Mouse (Mus musculus) spleen, postnatal 4 days (tissue): ENCODE results near the gene Scrn3.

Source experiments
- DNase-seq, 2 experiments: peaks; one replicate each; pipeline ENCODE4 v3.0.0; 2022; ENCODE audit warnings: low spot score in 2 of 2

Scrn3 gene

GRCm38 (mm10) chr2:73275261-73276040 lies 37.0 kb upstream of the Scrn3 start:
- no peak for DNase-seq

GRCm38 (mm10) chr2:73276141-73276571 lies 36.2 kb upstream of the Scrn3 start:
- DNase-seq, result no peak

GRCm38 (mm10) chr2:73277021-73277708 lies 35.2 kb upstream of the Scrn3 start:
- DNase-seq, result no peak

DNA sequence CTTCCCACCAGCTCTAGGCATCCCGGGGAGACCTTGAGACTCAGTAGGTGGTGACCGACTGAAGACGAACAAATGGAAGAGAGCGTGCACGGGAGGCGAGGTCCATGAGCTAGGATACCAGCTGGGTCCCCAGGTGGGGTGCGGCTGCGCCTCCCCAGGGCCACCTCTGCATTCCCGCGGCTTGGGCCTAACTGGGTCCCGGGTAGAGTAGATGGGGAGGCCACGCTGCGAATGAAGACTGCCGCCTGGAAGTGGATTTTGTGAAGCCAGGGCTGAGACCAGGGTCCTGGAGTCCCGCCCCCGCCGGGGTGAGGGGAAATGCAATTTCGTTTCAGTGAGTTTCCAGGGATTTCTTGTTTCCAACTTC lies 34.7 kb upstream of the Scrn3 start:
- peak in 1 of 2 experiments; percentile 69 for DNase-seq

DNA sequence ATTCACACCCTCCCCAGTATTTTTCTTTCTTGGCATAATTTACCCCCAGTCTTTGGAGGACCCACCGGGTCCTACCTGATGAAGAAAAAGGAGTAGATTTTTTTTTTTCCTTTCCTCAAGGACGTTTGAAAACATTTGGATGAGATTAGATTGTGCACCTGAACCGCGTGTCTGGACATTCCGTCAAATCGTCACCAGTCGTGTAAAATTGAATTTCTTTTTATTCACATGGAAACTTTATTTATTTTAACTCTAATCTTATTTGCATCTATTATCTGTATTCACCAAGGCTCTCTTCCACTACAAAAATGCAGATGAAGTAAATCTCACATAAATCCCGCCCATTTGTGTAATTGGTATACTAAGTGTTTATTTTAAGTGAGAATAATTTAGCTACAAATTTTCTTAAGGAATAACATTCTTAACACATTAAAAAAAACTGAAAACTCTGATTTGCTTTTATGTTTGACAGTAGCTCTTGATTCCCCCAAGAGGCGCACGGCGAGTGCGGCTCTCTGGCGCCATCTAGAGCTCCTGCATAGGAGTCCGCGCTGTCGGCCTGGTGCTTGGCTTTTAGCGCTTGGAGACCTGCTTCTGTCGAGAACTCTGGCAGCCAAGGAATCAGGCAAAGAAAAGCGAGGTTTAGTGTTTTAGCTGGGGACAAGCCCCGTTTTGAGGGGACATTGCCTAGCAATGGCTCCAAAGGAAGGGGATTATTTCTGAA lies 34.1 kb upstream of the Scrn3 start:
- DNase-seq, result peak; percentile 83 to 94

- peak in 1 of 2 experiments; percentile 69 for DNase-seq
Observed at GRCm38 (mm10) chr2:73278869-73279268, 33.5 kb upstream of the Scrn3 start.

GRCm38 (mm10) chr2:73279271-73280038 lies 32.9 kb upstream of the Scrn3 start:
- peak in 1 of 2 experiments; percentile 67 for DNase-seq

- DNase-seq, result peak in 1 of 2 experiments; percentile 69
Observed at GRCm38 (mm10) chr2:73280356-73281047, 31.9 kb upstream of the Scrn3 start.

DNA sequence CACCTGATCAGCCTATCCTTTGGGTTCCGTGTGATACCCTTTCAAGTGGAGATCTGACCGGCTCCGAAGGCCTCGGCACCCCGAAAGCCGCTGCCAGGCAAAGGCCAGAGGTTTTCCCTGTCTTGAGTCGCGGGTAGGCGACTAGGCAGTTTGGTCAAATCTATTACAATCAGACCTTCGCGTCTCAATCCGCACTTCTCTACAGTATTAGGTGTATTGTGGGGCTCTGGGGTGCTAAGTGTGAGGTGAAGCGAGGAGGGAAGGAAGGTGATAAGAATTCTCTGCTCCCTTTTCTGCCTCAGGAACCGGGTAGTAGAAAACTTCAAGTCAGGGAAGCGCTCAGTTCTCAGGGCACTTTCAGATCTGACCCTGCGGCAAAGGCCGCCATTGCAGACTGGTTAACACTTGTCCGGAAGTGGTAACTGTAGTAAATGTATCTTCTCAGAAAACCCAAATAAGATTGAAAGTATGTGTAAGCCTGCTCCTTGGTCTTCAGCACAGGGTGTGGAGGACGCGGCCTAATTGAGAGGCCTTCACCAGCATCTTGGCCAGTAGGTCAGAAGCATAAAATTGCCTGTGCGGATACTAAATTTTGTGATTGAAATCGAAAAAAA lies 31.2 kb upstream of the Scrn3 start:
- no peak for DNase-seq

DNA sequence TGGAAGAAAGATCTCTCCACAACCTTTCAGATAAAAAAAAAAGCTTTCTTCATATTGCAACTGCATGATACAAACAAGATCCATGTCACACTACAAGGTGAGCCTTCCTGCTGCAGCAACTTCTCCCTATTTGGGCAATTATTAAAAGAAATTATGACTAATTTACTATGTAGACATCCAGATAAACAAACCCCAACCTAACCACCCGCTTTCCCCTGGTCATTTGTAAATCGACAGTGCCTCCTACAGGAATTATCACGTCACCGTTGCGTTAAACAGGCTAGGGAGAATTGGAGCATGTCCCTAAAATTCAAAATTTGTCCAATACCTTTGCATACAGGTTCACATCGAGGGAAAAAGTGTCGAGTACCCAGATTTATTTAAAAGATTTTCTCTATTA lies 30.7 kb upstream of the Scrn3 start:
- no peak for DNase-seq

GRCm38 (mm10) chr2:73285630-73286029 lies 26.8 kb upstream of the Scrn3 start:
- DNase-seq, result peak in 1 of 2 experiments; percentile 56

DNA sequence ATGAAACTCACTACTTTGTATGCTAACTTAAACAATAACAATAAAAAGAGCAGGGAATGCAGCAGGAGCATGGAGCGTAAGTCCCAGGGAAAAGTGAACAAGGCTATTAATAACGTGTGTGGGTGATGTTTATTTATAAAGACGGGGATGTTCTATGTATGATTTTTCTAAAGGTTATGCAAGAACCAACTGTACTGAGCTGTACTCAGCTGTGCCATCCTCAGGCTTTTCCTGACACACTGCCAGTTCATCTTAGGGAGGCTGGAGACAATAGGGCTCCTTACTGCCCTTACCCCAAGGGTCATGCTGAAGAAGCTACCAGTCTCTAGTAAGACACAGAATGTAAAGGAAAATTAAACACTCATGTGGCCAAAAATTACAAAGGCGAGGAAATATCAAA lies 21.3 kb upstream of the Scrn3 start:
- DNase-seq, result no peak

DNA sequence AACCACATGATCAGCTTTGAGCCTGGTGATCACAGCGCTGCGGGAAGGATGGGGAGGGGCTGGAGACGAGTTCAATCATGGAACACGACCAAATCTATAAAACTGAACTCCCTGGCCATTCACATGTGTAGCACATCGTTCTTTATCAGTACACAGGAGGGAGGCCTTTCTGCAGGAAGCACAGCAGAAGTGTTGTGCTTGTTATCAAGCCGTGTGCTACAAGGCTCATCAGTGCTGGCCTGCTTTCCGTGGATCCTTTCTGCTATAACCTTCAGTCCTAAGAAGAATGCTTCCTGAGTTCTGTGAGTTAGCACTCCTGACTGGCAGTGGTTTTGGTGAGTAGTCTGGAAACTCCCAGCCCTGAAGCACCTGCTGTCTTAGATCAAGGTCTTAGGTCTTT lies 17.4 kb upstream of the Scrn3 start:
- DNase-seq, result no peak

GRCm38 (mm10) chr2:73298154-73298553 lies 14.2 kb upstream of the Scrn3 start:
- peak in 1 of 2 experiments; percentile 46 for DNase-seq

GRCm38 (mm10) chr2:73298841-73299240 lies 13.6 kb upstream of the Scrn3 start:
- no peak for DNase-seq

DNA sequence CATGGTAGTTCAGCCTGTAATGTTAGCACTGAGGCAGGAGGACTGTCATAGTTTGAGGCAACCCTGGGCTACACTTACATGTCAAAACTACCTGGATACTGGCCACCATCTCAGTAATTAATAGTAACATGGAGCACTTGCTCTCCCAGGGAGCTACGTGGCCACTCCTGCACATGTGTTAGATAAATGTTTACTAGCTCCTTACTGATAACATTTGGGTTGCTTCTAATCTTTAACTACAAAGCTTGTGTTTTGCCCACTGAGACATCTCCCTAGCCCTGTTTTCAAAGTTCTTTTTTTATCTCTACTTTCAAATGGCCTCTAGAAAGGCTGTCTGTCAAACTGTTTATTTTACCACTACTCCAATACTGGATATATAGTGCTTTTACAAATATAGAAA lies 10.4 kb upstream of the Scrn3 start:
- peak in 1 of 2 experiments; percentile 38 for DNase-seq

- DNase-seq, result peak in 1 of 2 experiments; percentile 55
Observed at GRCm38 (mm10) chr2:73302722-73303121, 9.7 kb upstream of the Scrn3 start.

DNA sequence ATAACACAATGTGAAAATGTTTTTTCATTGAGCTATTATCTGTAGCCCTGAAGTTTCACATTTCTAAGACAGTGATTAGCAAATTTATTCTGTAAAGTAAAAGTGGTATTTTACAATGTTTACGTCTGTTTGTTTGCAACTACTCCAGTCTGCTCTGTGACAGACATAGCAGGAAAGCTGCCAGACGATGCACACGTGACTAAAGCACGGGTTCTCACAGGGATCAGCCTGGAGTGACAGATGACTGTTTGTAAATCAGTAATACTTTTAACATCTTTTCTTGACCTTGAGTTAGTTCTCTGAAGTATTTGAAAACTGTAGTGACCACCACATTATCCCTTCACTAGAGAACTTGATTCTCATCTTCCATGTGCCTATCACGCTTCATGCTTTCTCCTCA lies 7.9 kb upstream of the Scrn3 start:
- DNase-seq, result no peak

DNA sequence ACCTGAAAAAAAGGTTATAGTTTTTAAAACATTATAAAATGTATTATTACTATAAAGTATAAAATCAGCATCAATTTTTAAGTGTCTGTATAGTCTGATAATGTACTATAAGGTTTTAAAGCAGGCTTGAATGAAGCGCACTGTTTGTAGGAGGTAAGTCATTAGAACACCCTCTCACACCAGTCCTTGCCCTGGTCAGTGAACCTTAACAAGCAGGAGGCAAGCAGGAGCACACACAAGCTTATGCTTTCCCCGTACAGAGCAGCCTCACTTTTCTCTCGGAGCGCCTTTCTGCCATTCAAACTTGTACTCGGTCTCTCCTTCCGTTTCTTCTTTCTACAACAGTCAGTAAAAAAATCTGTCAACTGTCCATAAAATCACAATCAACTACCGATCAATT lies 6.4 kb upstream of the Scrn3 start:
- DNase-seq, result no peak

- DNase-seq, result peak; percentile 55 to 77
Observed at GRCm38 (mm10) chr2:73313117-73313501, 708 bp downstream of the Scrn3 start.

DNA sequence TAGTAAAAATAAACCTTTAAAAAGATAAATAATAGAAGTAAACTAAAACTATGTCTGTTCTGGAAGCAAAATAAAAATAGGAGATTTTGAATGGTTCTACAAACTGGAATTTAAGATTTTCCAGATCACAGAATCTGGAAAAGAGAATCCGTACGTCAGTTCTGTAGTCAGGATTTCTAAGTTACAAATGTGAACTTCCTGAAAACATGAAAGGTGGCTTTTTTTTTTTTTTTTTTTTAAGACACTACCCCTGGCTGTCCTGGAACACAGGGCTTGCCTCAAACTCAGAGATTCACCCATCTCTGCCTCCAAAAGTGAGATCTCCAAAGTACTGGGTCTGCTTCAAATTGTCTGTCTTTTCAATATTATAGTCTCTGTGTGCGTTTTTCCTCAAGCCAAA lies 1.9 kb downstream of the Scrn3 start:
- no peak for DNase-seq
